Mouse (Mus musculus): Measurements from ENCODE around the gene Pld2.

DNA sequence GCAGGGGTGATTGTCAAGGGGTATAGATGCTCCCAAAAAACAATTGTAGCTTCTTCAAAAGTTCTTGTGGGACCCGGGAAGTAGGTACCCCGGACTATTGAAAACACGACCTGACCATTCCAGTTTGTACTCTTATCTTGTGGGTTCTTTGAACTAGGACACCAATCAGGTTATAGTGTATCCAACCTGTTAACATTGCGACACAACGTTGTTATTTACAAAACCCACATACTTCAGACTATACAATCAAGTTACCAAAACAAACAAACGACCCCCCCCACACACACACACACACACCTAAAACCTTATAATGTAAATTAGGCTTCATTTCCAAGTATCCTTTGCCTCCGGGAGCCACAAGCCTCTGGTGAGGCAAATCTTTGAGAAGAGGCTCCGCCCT lies 15.1 kb upstream of the Pld2 start:
- TF ChIP-seq CTCF (IDR thresholded peaks at IDR 0.05; ENCODE audit: borderline replicate concordance, insufficient read depth, low read length), result no peak
- no peak; the same call in 1 of the 2 replicates for TF ChIP-seq POLR2A (IDR thresholded peaks at IDR 0.05; ENCODE audit: low read depth, low read length)

Data from embryonic fibroblast, embryonic 13.5 days (primary cell).